Mouse (Mus musculus): ENCODE measurements at regions not wholly inside any gene's neighbourhood (a gene's known extent, or its start where the extent isn't known, plus 50 kb on each side); places are given as distances from the start of the nearest gene placed in this dataset.
A peak's percentile ranks its signal among the peaks of the same experiment; 100 is the strongest.

GRCm38 (mm10) chr10:66909905-66910681 lies 185.8 kb upstream of the Jmjd1c start:
- DNase-seq (ENCODE audit: low spot score in 2 of 2), result no peak

GRCm38 (mm10) chr10:66911261-66911911 lies 184.5 kb upstream of the Jmjd1c start:
- no peak for DNase-seq (ENCODE audit: low spot score in 2 of 2)

GRCm38 (mm10) chr10:66912440-66912839 lies 183.5 kb upstream of the Jmjd1c start:
- no peak for DNase-seq (ENCODE audit: low spot score in 2 of 2)

GRCm38 (mm10) chr10:66913187-66913586 lies 182.7 kb upstream of the Jmjd1c start:
- no peak for DNase-seq (ENCODE audit: low spot score in 2 of 2)

GRCm38 (mm10) chr10:66913627-66914026 lies 182.3 kb upstream of the Jmjd1c start:
- DNase-seq (ENCODE audit: low spot score in 2 of 2), result no peak

GRCm38 (mm10) chr10:66914288-66914975 lies 181.5 kb upstream of the Jmjd1c start:
- DNase-seq (ENCODE audit: low spot score in 2 of 2), result no peak

- no peak for DNase-seq (ENCODE audit: low spot score in 2 of 2)
Measured at GRCm38 (mm10) chr10:66915801-66916200, 180.1 kb upstream of the Jmjd1c start.

GRCm38 (mm10) chr10:66917725-66918124 lies 178.2 kb upstream of the Jmjd1c start:
- no peak for DNase-seq (ENCODE audit: low spot score in 2 of 2)

- no peak for DNase-seq (ENCODE audit: low spot score in 2 of 2)
Measured at GRCm38 (mm10) chr10:66918713-66919112, 177.2 kb upstream of the Jmjd1c start.

GRCm38 (mm10) chr10:66919953-66920760 lies 175.8 kb upstream of the Jmjd1c start:
- DNase-seq (ENCODE audit: low spot score in 2 of 2), result peak; percentile 52 to 58

- DNase-seq (ENCODE audit: low spot score in 2 of 2), result peak; percentile 76 to 84
Measured at GRCm38 (mm10) chr10:66920761-66921684, 174.9 kb upstream of the Jmjd1c start.

- DNase-seq (ENCODE audit: low spot score in 2 of 2), result no peak
Measured at GRCm38 (mm10) chr10:66921776-66922175, 174.1 kb upstream of the Jmjd1c start.

- no peak for DNase-seq (ENCODE audit: low spot score in 2 of 2)
Measured at GRCm38 (mm10) chr10:66922314-66922713, 173.6 kb upstream of the Jmjd1c start.

- DNase-seq (ENCODE audit: low spot score in 2 of 2), result no peak
Measured at GRCm38 (mm10) chr10:66923947-66924346, 172.0 kb upstream of the Jmjd1c start.

- no peak for DNase-seq (ENCODE audit: low spot score in 2 of 2)
Measured at GRCm38 (mm10) chr10:66924418-66924817, 171.5 kb upstream of the Jmjd1c start.

- DNase-seq (ENCODE audit: low spot score in 2 of 2), result no peak
Measured at GRCm38 (mm10) chr10:66925553-66926127, 170.3 kb upstream of the Jmjd1c start.

GRCm38 (mm10) chr10:66927651-66928050 lies 168.3 kb upstream of the Jmjd1c start:
- no peak for DNase-seq (ENCODE audit: low spot score in 2 of 2)

GRCm38 (mm10) chr10:66928211-66928990 lies 167.5 kb upstream of the Jmjd1c start:
- no peak for DNase-seq (ENCODE audit: low spot score in 2 of 2)

- no peak for DNase-seq (ENCODE audit: low spot score in 2 of 2)
Measured at GRCm38 (mm10) chr10:66930563-66930962, 165.4 kb upstream of the Jmjd1c start.

- DNase-seq (ENCODE audit: low spot score in 2 of 2), result no peak
Measured at GRCm38 (mm10) chr10:66931505-66931904, 164.4 kb upstream of the Jmjd1c start.
